Mouse (Mus musculus) left cerebral cortex, adult 2 months (tissue): ENCODE results near the gene Itga9. TPM values are rescaled to one million over a fixed set of nuclear protein-coding genes. Genes with fewer than 3 reads are reported as not detected.

ENCODE experiments used
- DNase-seq, 2 experiments: peaks; one replicate each; pipeline ENCODE4 v3.0.0; 2021 to 2022; ENCODE audit warnings: low spot score in 2 of 2, mixed read lengths in 1 of 2; ENCODE audit errors: extremely low spot score in 1 of 2
- H3K27ac ChIP-seq: fragments of 200-600 bp; 2 replicates; pipeline ENCODE4 v1.8.1; 2022
- H3K4me3 ChIP-seq: fragments of 200-600 bp; 2 replicates; pipeline ENCODE4 v1.8.1; 2022
- CTCF ChIP-seq: fragments of 200-600 bp; IDR thresholded peaks from 2 replicates; pipeline ENCODE4 v1.8.1; 2022; ENCODE audit warnings: antibody characterized with exemption, mild to moderate bottlenecking, moderate library complexity
- intact Hi-C: fragments of 180-260 bp; cut with DNase I; formaldehyde crosslinking; loops from one replicate; pipeline ENCODE4 v1.15.1; 2025
- total RNA-seq, 2 experiments: library from RNA; stranded (reverse); gene quantifications; 2 replicates each; pipeline ENCODE4 v1.2.3; 2021

The Itga9 gene
- total RNA-seq, 2 experiments from 2014 or later = 8.2 to 8.3 TPM

DNA sequence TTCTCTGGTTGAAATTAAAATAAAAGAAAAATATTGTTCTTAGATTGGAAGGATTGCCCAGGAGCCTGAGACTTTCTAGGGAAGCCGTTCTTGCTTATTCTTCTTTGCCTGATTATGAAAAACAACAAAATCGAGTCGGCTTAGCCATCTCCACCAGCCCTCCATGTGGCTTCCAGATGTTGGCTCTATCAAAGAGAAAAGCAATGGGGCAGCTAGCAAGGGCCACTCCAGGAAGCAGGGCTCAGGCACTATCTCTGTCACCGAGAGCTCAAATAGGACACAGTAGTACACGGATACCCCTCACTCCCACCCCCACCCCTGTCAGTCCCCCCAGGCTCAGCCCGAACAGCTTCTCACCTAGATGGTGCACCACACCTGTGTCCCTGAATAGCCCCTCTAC lies 168.2 kb downstream of the Itga9 start:
- Histone ChIP-seq H3K4me3 (no peak overlapping the region), H3K27ac (no peak overlapping the region)
- no peak for DNase-seq
- intact Hi-C loops = no loop called here
- TF ChIP-seq CTCF = no peak

DNA sequence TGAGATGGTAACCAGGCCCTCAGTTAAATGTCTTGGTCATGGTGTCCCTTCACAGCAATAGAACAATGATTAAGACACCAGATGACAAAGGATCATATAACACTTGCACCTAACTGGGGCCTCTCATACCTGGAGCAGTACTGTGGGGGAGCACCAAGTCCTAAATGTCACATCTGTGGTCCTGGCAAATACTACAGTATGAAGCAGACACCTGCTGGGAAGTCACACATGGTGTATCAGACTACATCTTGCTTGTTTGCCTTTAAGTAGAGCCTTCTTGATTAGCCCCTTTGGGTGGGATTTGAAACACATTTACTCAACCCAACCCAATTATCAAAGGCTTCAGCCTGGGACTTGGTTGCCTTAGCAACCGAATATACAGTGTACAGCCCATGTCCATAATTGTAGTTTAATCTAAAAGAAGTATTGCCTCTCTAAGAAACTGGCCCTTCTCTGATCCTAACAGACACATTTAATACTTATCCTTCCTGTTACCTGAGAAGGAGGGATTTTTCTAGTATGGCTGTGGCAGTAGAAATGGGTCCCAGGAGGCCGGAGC lies 170.5 kb downstream of the Itga9 start:
- no peak for TF ChIP-seq CTCF
- DNase-seq = no peak
- Histone ChIP-seq H3K4me3 (no peak overlapping the region), H3K27ac (no peak overlapping the region)
- intact Hi-C loops = no loop called here

DNA sequence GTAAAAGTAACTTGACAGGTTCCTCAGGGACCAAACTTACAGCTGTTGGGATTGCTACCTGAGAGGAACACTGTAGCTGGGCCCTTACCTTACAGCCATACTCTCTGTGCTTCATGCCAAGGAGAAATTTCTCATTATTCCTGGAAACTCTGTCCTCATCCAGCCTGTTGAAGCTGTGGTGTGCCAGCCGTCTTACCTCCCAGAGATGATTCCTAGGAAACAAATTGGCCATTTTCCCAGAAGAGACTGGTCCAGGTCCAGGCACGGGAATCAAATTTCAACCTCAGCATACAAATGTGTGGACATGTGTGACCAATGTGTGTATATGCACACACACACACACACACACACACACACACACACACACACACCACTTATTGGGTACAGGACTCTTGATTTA lies 172.1 kb downstream of the Itga9 start:
- H3K27ac ChIP-seq = no peak overlapping the region
- TF ChIP-seq CTCF = no peak
- DNase-seq = no peak
- intact Hi-C loops = no loop called here
- H3K4me3 ChIP-seq = no peak overlapping the region

DNA sequence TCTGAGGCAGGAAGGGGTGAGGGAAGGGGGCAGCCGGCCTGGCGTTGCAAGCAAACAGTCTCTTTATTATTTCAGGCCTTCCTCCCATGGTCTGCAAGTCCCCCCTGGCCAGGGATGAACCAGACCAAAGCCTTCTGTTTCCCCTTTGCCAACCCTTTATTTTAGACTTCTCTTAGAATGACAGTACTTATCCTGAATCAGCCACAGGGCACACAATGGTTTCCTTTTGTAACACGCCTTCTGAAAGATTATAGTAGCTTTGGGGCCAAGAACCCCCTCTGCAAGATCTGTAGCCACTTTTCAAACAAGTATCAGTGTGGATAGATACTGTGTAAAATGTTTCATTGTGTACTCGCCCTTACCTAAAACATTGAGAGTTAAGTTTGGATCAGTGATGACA lies 178.1 kb downstream of the Itga9 start:
- DNase-seq = no peak
- Histone ChIP-seq H3K4me3 (no peak overlapping the region), H3K27ac (no peak overlapping the region)
- no peak for TF ChIP-seq CTCF
- intact Hi-C loops = no loop called here

DNA sequence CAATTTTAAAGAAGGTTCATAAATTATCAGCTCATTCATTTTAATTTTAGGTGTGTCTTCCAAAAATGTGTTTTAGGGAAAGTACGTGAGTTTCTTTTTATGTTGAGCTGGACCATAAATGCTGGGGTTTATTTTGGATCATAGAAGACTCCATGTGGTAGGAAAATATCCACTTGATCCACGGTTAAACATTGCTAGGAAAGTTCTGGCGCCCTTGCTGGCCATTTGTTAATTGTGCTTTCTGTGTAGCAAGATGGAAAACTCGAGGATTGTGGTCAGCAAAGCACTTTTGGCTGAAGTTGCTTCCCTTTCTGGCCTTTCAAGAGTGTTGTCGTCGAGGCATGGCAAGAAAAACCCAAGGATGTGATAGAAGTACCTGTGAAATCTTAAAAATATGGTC lies 179.3 kb downstream of the Itga9 start:
- DNase-seq = no peak
- Histone ChIP-seq H3K4me3 (no peak overlapping the region), H3K27ac (no peak overlapping the region)
- no peak for TF ChIP-seq CTCF
- intact Hi-C loops = no loop called here

DNA sequence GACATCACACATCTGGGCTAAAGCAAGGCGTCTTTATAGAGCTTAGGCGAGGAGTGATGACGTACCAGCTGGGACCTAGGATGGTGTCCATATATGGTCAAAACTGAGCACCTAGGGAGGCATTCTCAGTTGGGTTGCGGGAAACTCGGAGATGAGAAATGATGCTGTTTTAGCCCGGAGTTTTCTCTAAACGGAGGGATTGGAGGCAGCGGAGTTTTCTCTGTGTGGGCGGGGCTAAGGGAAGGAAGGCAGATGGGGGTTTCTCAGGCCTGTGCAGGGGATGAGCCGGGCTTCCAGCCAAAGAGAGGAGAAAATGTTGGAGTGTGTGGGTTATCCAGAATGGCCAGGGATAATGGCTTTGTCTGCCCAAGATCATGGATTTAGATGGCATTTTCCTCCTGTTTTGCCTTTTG lies 182.4 kb downstream of the Itga9 start:
- no peak for TF ChIP-seq CTCF
- Histone ChIP-seq H3K27ac (no peak overlapping the region), H3K4me3 (no peak overlapping the region)
- DNase-seq = peak; percentile 30 to 63
- intact Hi-C loops = no loop called here

DNA sequence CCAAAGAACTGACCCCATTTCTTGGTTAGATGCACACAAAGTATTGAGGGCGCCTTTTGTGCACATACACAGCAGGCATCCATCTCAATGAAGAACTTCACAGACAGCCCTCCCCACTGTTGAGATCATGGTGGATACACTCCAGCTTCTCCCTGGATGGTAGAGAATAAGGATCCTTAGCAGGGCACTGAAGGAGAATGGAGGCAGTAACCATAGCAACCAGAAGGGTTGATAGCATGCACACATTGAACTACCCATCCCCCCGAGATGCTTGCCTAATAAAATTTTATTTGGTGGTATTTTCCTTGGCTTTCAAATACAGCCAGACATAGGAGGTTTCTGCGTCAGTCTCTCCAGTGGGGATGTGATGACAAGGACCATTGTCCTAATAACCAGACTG lies 184.7 kb downstream of the Itga9 start:
- intact Hi-C loops = no loop called here

DNA sequence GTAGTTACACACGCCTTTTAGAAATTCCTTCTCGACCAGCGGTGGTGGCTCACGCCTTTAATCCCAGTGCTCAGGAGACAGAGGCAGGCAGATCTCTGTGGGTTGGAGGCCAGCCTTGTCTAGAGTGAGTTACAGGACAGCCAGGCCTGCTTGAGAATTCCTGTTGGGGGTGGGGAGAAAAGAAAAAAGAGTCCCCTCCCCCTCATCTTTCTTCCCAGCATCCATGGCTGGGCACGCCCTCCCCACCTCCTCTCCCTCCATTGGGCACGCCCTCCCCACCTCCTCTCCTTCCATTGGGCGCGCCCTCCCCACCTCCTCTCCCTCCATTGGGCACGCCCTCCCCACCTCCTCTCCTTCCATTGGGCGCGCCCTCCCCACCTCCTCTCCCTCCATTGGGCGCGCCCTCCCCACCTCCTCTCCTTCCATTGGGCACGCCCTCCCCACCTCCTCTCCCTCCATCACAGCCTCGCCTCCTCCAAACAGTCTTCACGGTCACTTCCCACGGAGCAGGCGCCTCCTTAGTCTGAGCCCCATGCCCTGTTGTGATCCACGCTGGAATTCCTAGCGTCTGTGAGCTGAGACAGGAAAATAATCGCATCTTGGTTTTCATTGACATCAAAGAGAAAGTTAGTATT lies 186.8 kb downstream of the Itga9 start:
- H3K4me3 ChIP-seq = no peak overlapping the region
- no peak overlapping the region for H3K27ac ChIP-seq
- intact Hi-C loops = no loop called here
- DNase-seq = no peak
- no peak for TF ChIP-seq CTCF

More for the DNA sequence above, 184.7 kb downstream of the Itga9 start:
- Histone ChIP-seq H3K4me3 (no peak overlapping the region), H3K27ac (no peak overlapping the region)
- DNase-seq = no peak
- TF ChIP-seq CTCF = no peak

DNA sequence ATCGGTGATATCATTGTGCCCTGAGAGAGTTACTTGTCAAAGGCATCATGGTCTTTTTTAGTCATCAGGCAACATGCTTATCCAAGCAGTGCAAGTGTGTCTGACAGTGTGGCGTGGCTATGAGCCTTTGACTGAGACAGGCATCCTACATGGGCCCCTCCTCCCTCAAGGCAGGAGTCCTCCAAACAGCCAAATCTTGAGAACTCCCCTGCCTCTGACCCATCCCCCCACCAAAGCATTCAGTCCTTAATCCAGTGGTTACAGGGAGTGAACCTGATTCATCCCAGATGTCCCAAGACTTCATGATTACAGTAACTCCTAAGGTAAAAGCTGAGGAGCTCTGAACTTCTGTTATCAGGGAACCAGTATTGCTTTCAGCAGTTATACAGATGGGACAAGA lies 188.2 kb downstream of the Itga9 start:
- no peak overlapping the region for H3K4me3 ChIP-seq
- intact Hi-C loops = no loop called here
- no peak for TF ChIP-seq CTCF
- no peak overlapping the region for H3K27ac ChIP-seq
- no peak for DNase-seq

DNA sequence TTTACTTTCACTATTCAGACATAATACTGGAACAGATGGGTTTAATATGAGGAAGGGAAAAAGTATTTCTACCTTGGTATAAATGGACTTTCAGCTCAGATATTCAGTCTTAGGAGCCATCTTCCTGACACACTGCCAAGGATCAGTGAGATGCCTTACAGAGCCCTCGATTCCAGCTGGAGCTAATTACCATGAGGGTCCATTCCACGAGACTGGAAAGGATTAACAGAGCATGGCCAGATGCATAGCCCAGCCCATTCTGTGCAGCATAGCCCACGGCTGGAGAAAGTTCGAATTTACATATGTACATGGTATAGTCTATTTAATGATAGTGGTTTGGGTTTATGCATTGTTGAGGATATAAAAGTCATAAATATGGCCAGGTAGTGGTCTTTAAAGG lies 188.8 kb downstream of the Itga9 start:
- intact Hi-C loops = no loop called here
- DNase-seq = no peak
- no peak overlapping the region for H3K4me3 ChIP-seq
- H3K27ac ChIP-seq = no peak overlapping the region
- no peak for TF ChIP-seq CTCF

DNA sequence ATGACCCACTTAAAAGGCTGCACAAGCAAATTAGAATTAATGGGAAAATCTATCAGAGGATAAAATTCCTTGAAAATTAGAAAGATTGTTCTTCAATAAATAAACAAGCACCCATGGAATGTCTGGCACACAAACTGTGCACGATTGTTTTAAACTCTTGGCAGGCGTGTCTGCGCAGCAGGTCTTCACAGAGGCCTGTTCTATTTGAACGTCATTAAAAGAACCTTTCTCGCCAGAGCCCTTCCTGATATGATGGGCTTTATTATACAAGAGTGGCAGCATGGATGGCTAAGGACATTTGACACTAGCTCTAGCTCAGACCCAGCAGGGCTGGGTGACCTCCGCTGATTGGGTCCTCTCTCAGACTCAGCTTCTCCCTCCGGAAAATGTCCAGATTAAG lies 192.6 kb downstream of the Itga9 start:
- DNase-seq = no peak
- intact Hi-C loops = no loop called here
- no peak overlapping the region for H3K27ac ChIP-seq
- no peak for TF ChIP-seq CTCF
- H3K4me3 ChIP-seq = no peak overlapping the region

DNA sequence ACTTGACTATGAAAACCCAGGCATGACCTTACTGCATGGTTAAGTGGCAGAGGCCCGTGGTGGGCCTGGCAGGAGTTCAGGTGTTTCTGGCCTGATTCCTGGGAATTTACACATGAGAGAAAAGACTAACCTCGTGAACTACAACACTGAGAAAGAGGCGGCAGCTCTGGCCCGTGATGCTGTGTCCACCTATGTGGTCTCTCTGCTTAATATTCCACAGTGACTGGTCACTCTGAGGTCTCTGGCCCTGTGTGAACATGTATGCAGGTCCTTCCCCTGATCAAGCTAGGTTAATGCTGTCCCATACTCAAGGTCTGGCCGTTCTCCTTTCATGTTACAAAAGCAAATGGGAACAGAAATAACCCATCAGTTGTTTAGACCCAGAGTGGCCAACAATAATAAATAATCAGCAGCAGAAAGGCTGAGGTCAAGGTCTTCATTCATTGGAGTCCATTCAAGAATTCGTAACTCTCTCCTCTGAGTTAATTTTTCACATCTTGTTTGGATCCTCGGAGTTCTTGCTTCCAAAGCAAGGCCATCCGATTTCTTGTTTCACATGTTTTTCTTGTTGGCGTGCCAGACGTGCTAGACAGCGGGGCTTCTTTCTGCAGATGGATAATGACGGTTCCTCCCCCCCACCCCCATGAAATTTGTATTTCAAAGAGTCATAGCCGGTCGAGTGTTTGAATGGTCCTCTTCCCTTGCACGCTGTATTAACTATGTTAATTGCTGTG lies 194.9 kb downstream of the Itga9 start:
- no peak for TF ChIP-seq CTCF
- Histone ChIP-seq H3K27ac (no peak overlapping the region), H3K4me3 (no peak overlapping the region)
- intact Hi-C loops = no loop called here
- DNase-seq = no peak

DNA sequence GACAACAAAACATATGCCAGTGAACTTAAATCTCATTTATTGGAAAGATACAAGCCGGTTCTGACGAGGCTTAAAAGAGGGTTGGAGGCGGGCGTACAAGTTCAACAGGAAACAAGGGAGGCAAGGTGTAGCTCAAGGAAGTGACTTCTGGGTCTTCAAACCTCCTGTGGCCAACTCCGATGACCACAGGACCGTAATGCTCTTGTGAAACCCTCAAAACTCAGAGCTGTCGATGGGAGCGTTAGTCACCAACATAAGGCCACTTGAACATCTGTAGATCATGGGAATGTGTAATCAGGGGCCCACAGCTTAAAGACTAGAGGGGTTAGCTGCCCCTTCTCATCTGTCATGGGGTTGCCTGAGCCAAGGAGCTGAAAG lies 195.4 kb downstream of the Itga9 start:
- intact Hi-C loops = no loop called here

More for the DNA sequence above, 195.4 kb downstream of the Itga9 start:
- no peak overlapping the region for H3K4me3 ChIP-seq
- no peak for DNase-seq
- no peak for TF ChIP-seq CTCF
- H3K27ac ChIP-seq = no peak overlapping the region
